Mouse (Mus musculus) lung, postnatal 36 days (tissue): ENCODE measurements around the gene Glipr1.
"Not testable (repeated sequence)": the region's sequence is repeated elsewhere in the genome, so short reads cannot be mapped to it uniquely, and the experiment has no call there.

Source experiments
- DNase-seq: peaks from one replicate; pipeline ENCODE4 v3.0.0; 2022; ENCODE audit warnings: mixed read lengths

Glipr1 gene

DNA sequence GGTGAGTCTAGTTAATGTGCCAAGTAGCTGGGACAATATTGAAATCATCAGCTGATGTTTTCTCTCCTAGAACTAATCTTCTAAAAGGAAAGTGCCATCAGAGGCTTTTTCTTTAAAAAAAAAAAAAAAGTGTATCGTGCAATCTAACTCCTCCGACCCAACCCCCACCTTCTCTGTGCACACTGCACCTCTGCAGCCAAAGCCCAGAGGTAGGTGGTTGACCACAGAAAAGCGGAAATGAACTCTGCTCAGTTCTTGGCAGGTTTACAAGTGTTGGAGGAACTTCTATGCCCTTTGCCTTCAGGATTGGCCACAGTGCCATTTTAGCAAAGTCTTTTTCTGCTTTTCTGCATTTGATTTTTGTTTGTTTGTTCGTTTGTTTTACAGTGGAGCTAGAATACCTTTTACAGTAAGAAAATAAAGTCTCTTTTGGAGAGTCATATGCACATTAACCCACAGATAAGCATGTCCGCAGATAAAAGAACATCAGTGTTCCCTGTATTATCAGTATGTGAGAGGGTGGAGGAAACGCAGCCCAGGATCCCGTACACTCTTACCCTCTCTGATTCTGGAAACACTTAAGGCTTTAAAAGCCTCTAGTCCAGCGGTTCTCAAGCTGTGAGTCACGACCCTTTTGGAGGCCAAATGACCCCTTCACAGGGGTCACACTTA, at the start of gene Glipr1:
Glipr1 (minus strand) TSS at position 88 of the 672 bp plus-strand sequence.
- peak; percentile 81 for DNase-seq

DNA sequence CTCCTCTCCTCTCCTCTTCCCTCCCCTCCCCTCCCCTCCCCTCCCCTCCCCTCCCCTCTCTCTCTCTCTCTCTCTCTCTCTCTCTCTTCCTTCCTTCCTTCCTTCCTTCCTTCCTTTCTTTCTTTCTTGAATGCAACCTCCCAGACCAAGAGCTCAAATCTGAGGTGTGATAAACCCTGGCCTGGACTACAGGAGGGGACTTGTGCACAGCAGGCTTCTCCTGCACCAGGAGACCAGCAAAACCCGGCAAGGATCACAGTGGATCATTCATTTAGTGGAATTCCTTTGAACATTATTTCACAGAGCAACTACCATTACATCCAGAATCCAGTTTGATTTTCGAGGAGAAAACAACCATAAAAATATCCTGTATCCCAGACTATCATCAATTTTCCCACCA, 49.5 kb upstream of the Glipr1 start:
- peak; percentile 5 for DNase-seq

DNA sequence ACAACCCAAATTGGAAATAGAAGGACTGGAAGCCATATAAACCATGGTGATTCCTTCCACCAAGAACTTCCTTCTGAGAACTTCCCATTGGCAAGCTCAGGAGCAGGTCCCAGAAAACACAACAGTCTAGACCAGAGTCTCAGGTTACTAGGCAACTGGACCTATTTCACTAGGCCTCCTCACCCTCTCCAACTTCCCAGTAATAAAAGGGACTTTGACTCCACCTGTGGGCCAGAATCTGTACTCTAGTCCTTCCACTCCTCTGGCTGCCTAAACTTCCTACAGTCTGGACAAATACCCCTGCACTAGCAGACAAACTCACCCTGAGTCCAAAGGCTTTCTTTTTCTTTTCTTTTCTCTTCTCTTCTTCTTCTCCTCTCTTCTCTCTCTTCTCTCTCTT, 48.8 kb upstream of the Glipr1 start:
- DNase-seq, result peak; percentile 3

- DNase-seq, result not testable (repeated sequence)
Measured at GRCm38 (mm10) chr10:112044283-112044682, 41.9 kb upstream of the Glipr1 start.

DNA sequence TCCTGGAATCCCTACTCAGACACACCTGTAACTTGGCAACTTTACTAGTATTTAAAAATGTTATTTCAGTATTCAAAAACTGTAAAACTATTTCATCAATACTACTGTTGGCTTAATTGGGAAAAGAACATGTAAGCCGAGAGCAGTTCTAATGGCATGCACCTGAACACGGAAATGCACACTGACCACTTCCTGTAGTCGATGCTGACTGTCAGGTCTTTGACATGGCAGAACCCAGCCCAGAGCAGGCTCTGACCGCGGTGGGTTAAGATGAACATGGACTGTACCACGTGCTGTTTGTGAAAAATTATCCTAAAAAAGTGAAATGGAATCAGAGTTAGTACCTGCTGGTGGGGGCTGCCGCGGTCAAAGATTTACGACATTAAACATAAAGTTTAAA, 41.1 kb upstream of the Glipr1 start:
- DNase-seq, result not testable (repeated sequence)

DNA sequence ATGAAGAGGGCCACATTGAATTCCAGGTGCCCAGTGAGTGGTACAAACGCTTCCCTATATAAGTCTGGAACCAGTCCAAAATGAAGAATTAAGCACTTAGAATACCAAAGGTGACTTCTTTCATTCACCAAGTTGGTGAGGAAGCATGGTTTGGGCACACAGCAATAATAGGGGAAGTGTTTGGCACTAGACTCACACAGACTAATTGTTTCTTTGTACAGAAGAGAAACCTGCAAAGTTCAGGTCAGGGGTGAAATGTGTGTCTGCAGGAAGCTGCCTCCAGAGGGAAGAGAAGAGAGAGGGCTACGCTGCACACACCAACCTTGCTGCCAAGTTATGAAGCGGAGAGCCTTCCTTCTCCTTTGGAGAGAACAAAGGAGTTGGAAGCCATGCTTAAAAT, 26.3 kb upstream of the Glipr1 start:
- DNase-seq, result not testable (repeated sequence)

DNA sequence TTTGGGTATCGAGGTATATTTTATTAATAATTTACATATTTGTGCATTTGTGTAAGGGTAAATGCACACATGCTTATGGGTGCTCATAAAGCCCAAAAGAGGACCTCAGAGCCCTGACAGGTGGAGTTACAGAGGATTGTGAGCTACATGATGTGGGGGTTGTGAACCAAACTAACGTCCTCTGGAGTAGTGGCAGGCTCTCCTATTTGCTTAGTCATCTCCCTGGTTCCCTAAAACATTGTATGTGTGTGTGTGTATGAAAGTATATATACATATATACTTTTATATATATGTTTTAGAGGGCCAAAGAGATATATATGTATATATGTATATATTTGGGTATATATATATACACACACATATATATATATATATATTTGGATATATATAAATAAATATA, 21.2 kb upstream of the Glipr1 start:
- no peak for DNase-seq

DNA sequence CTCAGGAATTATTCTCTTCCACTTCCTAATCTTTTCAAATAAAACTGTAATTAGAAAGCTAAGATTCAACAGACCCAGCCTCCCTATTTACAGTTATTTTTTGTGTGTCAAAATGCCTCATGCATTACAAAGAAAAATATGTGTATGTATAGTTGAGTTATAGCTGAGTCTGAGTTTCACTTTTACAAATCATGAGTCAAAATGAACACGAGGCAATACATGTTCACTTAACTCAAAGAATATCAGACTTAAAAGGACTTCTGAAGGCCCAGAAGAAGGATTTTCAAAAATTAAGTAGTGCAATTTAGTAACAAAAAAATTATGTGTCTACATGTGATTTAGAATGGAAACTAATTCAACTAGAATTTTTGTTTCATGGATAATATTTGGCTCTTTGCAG, 7.1 kb upstream of the Glipr1 start:
- DNase-seq, result not testable (repeated sequence)

DNA sequence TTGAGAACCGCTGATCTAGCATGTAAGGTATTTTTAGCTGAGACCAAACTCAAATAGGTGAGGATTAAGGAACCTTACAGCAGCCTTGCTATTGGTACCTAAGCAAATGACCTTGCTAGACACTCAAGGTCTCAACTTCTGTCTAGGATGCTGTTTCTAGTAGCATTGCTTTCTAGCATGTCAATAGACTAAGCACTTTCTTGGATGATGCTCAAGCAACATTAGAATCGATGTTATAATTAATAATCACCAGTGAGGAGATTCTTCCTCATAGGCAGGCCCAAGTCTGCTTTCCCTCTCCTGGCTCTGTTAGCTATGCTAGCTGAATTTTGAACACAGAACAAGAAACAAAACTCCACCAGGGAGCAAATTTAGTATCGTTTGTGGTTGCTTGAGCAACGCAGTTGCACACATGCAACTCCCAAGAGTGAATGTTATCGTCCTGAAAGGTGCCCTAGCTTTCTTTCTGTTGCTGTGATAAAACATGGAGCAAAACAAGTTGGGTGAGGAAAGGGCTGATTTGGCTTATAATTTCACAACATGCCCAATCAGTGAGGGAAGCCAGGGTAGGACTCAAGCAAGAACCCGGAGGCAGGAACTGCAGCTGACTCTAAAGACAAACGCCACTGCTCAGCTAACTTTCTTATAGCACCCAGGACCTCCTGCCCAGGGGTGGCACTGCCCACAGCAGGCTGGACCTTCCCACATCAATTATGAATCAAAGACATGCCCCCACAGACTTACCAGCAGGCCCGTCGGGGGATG, 493 bp downstream of the Glipr1 start:
- DNase-seq, result no peak

- DNase-seq, result no peak
Measured at GRCm38 (mm10) chr10:112001350-112001749, 1.1 kb downstream of the Glipr1 start.

GRCm38 (mm10) chr10:112000568-112000967, 1.9 kb downstream of the Glipr1 start:
- DNase-seq, result no peak

DNA sequence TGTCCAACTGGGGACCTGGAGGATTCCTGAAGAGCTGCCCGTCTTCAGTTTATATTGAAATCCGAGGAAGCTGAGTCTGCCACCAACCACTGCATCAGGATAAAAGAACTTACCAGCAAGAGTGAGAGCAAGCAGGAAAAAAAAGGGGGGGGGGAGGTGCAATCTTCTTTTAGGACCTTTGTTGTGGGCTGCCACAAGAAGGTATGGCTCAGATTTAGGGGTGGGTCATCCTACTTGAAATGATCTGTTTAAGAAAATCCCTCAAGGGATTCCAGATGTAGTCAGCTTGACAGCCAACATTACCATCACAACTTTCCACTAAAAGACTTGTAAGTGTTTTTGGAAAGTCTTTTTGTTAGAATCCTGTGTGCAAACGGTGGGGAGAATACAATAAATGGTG, 2.7 kb downstream of the Glipr1 start:
- no peak for DNase-seq

- no peak for DNase-seq
Measured at GRCm38 (mm10) chr10:111997671-111998070, 4.8 kb downstream of the Glipr1 start.

DNA sequence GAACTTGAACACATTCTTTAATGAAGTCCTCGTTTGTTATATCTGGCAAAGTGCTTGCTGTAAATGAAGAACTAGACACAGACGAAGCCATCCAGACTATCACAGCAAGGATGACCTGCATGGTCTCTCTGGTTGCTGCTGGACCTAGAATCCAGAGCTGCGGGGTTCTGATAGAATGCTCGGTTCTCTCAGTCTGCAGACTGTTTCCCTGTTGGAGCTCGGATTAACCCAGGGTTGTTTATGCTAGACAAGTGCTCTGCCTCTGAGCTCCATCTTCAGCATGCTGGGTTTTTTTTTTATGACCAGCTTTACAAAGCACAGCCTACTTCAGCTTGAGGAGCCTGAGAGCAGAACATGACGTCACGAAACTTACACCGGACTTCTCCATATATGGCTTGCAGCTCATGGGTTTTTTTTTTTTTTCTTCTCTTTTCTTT, 5.5 kb downstream of the Glipr1 start:
- DNase-seq, result peak; percentile 68

- peak; percentile 48 for DNase-seq
Measured at GRCm38 (mm10) chr10:111996549-111996904, 5.9 kb downstream of the Glipr1 start.

DNA sequence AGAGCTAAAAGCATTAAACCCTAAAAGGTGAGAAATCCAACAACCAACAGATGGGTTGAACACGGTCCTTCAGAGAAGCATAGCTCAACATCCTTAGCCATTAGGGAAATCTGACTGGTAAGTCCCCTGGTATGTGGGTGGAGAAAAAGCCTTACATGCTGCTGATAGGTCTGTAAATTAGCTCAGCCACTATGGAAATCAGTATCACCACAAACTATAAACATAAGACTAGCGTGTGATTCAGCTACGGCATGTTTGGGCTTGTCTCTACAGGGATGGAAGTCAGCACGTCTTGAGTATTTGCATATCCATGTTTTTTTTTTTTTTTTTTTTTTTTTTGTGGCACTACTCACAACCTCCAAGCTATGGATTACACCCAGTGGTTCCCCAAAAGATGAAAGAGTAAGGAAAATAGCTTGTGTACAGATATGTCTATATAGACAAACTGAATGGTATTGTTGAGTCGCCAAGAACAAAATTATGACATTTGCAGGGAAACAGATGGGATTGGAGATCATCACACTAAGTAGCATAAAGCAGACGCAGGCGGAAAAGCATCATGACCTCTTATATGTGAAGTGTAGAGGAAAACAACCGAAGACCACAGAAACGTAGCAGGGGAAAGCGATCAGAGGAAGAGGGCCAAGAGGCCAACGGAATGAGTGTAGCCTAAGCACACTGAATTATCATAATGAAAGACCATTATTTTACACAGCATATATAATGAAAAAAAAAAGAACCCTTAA, 6.5 kb downstream of the Glipr1 start:
- DNase-seq, result no peak

DNA sequence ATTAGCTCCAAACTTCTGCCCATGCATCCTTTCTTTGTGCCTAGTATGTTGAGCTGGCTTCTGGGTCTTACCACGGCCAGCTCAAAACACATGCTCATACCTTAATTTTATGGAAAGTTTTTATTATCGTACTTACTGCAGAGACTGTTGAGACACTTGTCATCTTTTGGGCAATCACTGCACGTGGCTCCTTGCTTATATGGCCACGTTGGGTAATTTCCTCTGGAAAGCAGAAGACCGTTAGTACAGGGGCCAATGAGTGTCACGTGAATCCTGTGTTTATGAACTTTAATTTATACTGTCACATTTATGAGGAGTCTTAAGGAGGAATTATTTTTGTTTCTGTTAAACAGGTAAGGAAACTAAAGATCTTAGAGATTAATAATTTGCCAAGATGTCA, 16.0 kb downstream of the Glipr1 start:
- DNase-seq, result peak; percentile 58

DNA sequence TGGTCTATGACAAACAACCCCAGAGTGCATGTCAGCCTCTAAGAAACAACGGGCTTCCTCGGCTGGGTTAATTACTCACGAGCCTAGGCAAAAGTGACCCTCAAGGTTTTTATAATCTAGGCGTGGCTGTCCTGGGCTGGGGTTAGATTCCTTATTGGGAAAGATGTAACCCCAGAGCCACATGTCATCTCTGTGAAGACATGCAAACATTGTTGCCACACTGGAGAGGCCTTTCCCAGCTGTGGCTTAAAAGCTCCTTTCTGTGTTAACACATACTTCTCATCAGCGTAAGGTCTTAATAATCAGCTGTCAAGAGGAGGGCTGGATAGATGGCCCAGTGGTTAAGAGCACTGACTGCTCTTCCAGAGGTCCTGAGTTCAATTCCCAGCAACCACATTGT, 19.4 kb downstream of the Glipr1 start:
- DNase-seq, result peak; percentile 45

DNA sequence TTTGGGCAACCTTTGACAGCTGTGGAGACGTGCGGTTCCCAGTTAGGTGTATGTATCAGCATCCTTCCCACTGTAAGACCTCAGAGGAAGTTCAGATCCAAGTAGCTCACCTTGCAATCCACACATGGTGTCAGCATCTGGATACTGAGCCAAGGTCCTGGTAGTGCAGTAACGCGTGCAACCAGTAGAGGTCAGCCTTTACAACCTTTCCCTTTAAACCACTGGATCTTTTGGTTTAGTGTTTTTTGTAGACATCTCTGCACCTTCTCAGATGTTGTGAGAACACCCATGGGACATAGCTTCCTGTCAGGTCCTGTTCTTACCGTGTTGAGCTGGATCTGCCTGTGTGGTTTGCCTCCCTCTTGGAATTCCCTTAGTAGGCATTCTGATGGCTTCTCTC, 24.8 kb downstream of the Glipr1 start:
- DNase-seq, result peak; percentile 75

DNA sequence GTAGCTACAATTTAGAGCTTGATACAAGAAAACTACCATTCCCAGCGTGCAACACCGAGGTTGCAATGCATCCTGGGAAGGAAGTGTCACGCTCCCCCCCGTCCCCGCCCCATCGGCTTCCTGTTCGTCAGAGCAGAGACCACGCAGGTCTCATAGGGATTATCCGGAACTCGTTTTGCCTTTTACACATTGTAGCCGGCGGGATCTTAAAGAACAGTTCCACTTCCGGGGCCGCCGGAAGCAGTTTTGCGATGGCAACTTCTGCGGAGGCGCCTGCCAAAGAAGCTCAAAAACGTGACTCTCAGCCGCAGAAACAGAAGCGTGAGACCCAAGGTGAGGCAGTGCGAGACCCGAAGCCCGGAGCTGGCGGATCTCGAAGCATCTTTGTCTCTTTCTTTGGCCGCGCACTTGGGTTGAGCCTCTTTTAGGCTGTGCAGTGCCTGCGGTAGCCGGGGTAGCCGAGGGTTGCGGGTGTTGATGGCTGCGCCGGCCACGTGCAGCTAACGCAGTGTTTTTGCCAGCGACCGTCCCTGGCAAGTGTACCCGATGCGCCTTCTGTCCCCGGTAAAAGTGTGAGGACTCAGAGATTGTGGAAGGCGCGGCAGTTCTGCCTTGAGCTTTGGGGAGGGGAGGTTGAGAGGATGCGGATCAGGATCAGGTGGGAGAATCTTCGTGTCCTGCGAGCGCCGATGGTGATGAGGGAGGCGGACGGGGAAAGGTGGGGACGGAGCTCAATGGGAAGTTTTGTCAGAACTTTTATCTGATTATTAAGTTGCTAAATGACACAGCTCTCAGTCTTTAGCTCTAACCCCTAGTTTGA, 29.7 kb downstream of the Glipr1 start, which contains the start of gene Krr1:
Krr1 (plus strand) TSS at position 123 of the 820 bp plus-strand sequence.
- peak; percentile 95 for DNase-seq

DNA sequence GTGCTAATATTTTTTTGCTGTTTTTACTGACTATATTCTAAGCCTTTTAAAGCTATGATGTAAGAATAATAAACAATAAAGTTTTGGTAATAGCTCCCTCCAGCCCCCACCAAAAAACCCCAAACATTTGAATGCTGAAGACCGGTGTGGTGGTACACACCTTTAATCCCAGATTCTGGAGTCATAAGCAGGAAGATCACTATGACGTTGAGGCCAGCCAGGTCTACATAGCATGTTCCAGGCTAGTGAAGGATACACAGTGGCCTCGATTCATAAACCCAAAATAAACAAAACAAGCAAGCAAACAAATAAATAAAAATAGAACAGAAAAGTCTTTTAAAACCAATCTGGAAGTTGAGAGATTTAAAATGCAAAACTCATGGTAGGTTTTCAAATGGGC, 30.5 kb downstream of the Glipr1 start:
- no peak for DNase-seq

DNA sequence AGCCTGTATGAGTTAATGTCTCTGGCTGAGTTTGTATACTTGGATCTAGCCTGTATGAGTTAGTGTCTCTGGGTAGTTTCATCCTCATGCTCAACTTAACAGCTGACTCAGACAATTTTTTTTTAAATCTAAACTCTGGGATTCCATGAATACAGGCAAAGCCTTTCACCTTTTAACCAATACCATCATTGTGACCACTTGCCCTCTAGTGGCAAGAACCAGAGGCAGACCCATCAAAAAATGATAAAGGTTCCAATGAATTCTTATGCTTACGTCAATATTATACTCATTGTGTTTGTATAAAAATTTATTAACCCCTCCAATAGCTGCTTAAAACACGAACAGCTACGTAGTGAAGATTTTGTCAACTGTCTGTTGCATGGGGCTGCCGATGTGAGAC, 36.0 kb downstream of the Glipr1 start:
- DNase-seq, result peak; percentile 35

DNA sequence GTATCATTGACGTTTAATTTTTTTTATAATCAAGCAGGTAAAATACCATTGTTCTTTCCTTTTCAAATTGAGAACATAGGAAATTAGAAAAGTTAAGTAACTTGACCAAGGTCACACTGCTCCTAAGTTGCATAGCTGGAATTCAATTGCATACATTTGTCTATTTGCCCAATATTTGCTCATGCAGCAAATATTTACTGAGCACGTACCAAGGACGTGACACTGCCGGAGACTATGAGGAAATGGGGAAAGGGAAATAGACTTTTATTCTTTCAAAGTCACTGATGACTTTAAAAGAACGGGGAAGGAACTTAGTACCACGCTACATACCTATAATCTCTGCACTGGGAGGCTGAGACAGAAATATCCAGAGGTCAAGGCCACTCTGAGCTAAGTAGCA, 42.0 kb downstream of the Glipr1 start:
- DNase-seq, result peak; percentile 62
